Mouse (Mus musculus) adrenal gland, adult 2 months (tissue): Measurements from ENCODE around the gene 4933411K16Rik. TPM values are rescaled to one million over a fixed set of nuclear protein-coding genes. Genes with fewer than 3 reads are reported as not detected.

Experiments used
- DNase-seq: peaks from one replicate; pipeline ENCODE4 v3.0.0; 2021
- long read RNA-seq: library from polyadenylated mRNA; stranded (forward); transcript quantifications from one replicate; pipeline ENCODE4 v2.0.0, GENCODE M21; 2021
- polyA plus RNA-seq: library from polyadenylated mRNA; depleted of rRNA; stranded (reverse); fragments of >200 nt; gene quantifications from 2 replicates; pipeline ENCODE4 v1.2.3, GENCODE M21; 2012; rRNA removed
- total RNA-seq, 2 experiments: library from RNA; stranded (reverse); gene quantifications; 2 replicates each; pipeline ENCODE4 v1.2.3; 2021

Gene 4933411K16Rik
- total RNA-seq = under 1 TPM; 0.55 to 0.75 TPM
- polyA plus RNA-seq = 0.09 and 0.12 TPM in 2 replicates
- long read RNA-seq = 0 reads

- no peak for DNase-seq
Observed at GRCm38 (mm10) chr19:42051948-42052347, at the start of gene 4933411K16Rik. TSS of gene 4933411K16Rik (plus strand) at chr19:42052248.

GRCm38 (mm10) chr19:42004258-42004657 is 47.8 kb upstream of the 4933411K16Rik start:
- DNase-seq = no peak

GRCm38 (mm10) chr19:42005616-42006015 is 46.4 kb upstream of the 4933411K16Rik start:
- no peak for DNase-seq

- DNase-seq = no peak
Observed at GRCm38 (mm10) chr19:42006568-42006967, 45.5 kb upstream of the 4933411K16Rik start.

GRCm38 (mm10) chr19:42008586-42008985 is 43.5 kb upstream of the 4933411K16Rik start:
- DNase-seq = peak; percentile 45

- no peak for DNase-seq
Observed at GRCm38 (mm10) chr19:42009067-42009466, 43.0 kb upstream of the 4933411K16Rik start.

GRCm38 (mm10) chr19:42010436-42010835 is 41.6 kb upstream of the 4933411K16Rik start:
- peak; percentile 75 for DNase-seq

- no peak for DNase-seq
Observed at GRCm38 (mm10) chr19:42011123-42011522, 40.9 kb upstream of the 4933411K16Rik start.

GRCm38 (mm10) chr19:42014231-42014825 is 37.7 kb upstream of the 4933411K16Rik start:
- DNase-seq = no peak

GRCm38 (mm10) chr19:42015001-42015400 is 37.0 kb upstream of the 4933411K16Rik start:
- DNase-seq = no peak

GRCm38 (mm10) chr19:42016251-42016650 is 35.8 kb upstream of the 4933411K16Rik start:
- DNase-seq = no peak

GRCm38 (mm10) chr19:42016840-42017239 is 35.2 kb upstream of the 4933411K16Rik start:
- peak; percentile 51 for DNase-seq

- DNase-seq = peak; percentile 90
Observed at GRCm38 (mm10) chr19:42017399-42018247, 34.4 kb upstream of the 4933411K16Rik start.

GRCm38 (mm10) chr19:42019011-42019522 is 33.0 kb upstream of the 4933411K16Rik start:
- DNase-seq = no peak

GRCm38 (mm10) chr19:42021681-42022541 is 30.1 kb upstream of the 4933411K16Rik start:
- peak; percentile 75 for DNase-seq

- DNase-seq = no peak
Observed at GRCm38 (mm10) chr19:42022542-42022848, 29.6 kb upstream of the 4933411K16Rik start.

GRCm38 (mm10) chr19:42026158-42026557 is 25.9 kb upstream of the 4933411K16Rik start:
- DNase-seq = peak; percentile 87

- no peak for DNase-seq
Observed at GRCm38 (mm10) chr19:42031112-42031511, 20.9 kb upstream of the 4933411K16Rik start.

GRCm38 (mm10) chr19:42033611-42034010 is 18.4 kb upstream of the 4933411K16Rik start:
- DNase-seq = no peak

- DNase-seq = no peak
Observed at GRCm38 (mm10) chr19:42034146-42034775, 17.8 kb upstream of the 4933411K16Rik start.

- DNase-seq = no peak
Observed at GRCm38 (mm10) chr19:42034881-42035455, 17.1 kb upstream of the 4933411K16Rik start.
